Mouse (Mus musculus): ENCODE measurements around the gene Ireb2.

DNA sequence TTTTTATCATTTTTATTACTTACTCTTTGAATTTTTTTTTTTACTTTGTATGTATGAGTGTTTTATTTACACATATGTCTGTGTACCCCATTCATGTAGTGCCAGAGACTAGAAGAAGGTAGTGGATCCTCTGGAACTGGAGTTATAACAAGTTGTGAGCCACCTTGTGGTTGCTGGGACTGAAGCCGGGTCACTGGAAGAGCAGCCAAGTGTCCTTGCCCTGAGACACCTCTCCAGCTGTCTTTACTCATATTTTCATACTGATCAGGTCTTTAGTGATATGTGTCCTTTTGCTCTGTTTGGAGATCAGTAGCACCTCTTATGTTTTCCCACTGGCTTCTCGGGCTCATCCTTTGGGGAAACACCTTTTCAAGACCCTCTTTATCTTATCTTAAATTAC lies 80.9 kb downstream of the Ireb2 start:
- TF ChIP-seq CTCF (conservative IDR thresholded peaks at IDR 0.05; ENCODE audit: insufficient read depth, insufficient read length, low read depth, low read length) (peak; percentile 33; the same call in 1 of the 2 replicates), POLR2A (IDR thresholded peaks at IDR 0.05; ENCODE audit: low read depth, low read length) (no peak)
